ENCODE assay signal across 15 mouse cellular contexts in genomic region chr10:121869941-121870340, GRCm38 (mm10).
A peak's percentile ranks its signal among the peaks of the same experiment; 100 is the strongest.
DNase-seq lines count a peak whose midpoint lies in the region; ATAC-seq lines count a peak whose summit lies in the region.
"Had no signal": no experiment of that assay in that cellular context is flagged by ENCODE, and none has a peak within 500 bp of the region (broad histone marks: within the 10 kb centered on the region; RNA-seq: fewer than 3 reads in every experiment).

No protein-coding gene starts in this region.

- peaks cover 14% of the 10 kb centered on the region for H3K36me3 ChIP-seq in forebrain, embryonic 14.5 days (ENCODE audit: control insufficient read depth, insufficient read depth, low read length)
- H3K36me3 ChIP-seq in forebrain, embryonic 15.5 days = peaks cover 15% of the 10 kb centered on the region
- H3K36me3 ChIP-seq in intestine, embryonic 15.5 days = no peaks in the 10 kb centered on the region
- H3K36me3 ChIP-seq in intestine, embryonic 16.5 days (ENCODE audit: control insufficient read depth, insufficient read depth, low read length) = no peaks in the 10 kb centered on the region; the same call in 1 of the 2 replicates
- peaks cover 10% of the 10 kb centered on the region for H3K36me3 ChIP-seq in lung, embryonic 16.5 days (ENCODE audit: control insufficient read depth, insufficient read depth, low read length)
- peaks cover 6% of the 10 kb centered on the region; the same call in 1 of the 2 replicates for H3K36me3 ChIP-seq in liver, embryonic 11.5 days (ENCODE audit: control insufficient read depth, insufficient read depth, low read length)

- ATAC-seq in forebrain, embryonic 14.5 days = no peak
- no peak for ATAC-seq in forebrain, embryonic 15.5 days (replicated peaks)
- no peak for ATAC-seq in intestine, embryonic 15.5 days
- ATAC-seq in intestine, embryonic 16.5 days = no peak
- ATAC-seq in lung, embryonic 16.5 days (ENCODE audit: low read depth) = peak; percentile 88
- no peak for ATAC-seq in liver, embryonic 11.5 days (replicated peaks; ENCODE audit: low FRiP score)
- ATAC-seq: activated CD4-positive, CD25-positive, alpha-beta regulatory T cell, adult 4 months; inflammation-experienced regulatory T-cells, adult 6 months; liver, embryonic 12.5 days had no signal

- H3K4me2 ChIP-seq in forebrain, embryonic 14.5 days (ENCODE audit: low read length) = no peak overlapping the region
- H3K4me2 ChIP-seq in forebrain, embryonic 15.5 days (replicated peaks) = no peak overlapping the region
- H3K4me2 ChIP-seq in intestine, embryonic 15.5 days (replicated peaks) = no peak overlapping the region
- H3K4me2 ChIP-seq in intestine, embryonic 16.5 days (ENCODE audit: low read depth, low read length) = no peak overlapping the region
- H3K4me2 ChIP-seq in lung, embryonic 16.5 days (ENCODE audit: low read depth, low read length) = 0 out of 2 replicates have a peak overlapping the region, but pooled peaks have one; percentile 0
- no peak overlapping the region for H3K4me2 ChIP-seq in liver, embryonic 11.5 days
- H3K4me2 ChIP-seq: liver, embryonic 12.5 days had no signal

- WGBS in forebrain, embryonic 14.5 days = 63% methylated on average over 8 of the region's 8 CpGs
- WGBS in forebrain, embryonic 15.5 days = 55% methylated on average over 8 of the region's 8 CpGs
- 34% methylated on average over 8 of the region's 8 CpGs for WGBS in intestine, embryonic 15.5 days
- 40% methylated on average over 8 of the region's 8 CpGs for WGBS in intestine, embryonic 16.5 days
- 48% methylated on average over 8 of the region's 8 CpGs for WGBS in lung, embryonic 16.5 days
- 80% methylated on average over 8 of the region's 8 CpGs for WGBS in liver, embryonic 11.5 days

- no peak overlapping the region for H3K4me3 ChIP-seq in forebrain, embryonic 14.5 days (ENCODE audit: low read depth, low read length)
- H3K4me3 ChIP-seq in forebrain, embryonic 15.5 days = no peak overlapping the region
- H3K4me3 ChIP-seq in intestine, embryonic 15.5 days (replicated peaks) = no peak overlapping the region
- no peak overlapping the region for H3K4me3 ChIP-seq in intestine, embryonic 16.5 days (ENCODE audit: low read length)
- H3K4me3 ChIP-seq in lung, embryonic 16.5 days (ENCODE audit: low read length) = no peak overlapping the region
- H3K4me3 ChIP-seq in liver, embryonic 11.5 days (ENCODE audit: low read depth, low read length) = no peak overlapping the region
- H3K4me3 ChIP-seq: liver, embryonic 12.5 days had no signal

- H3K27me3 ChIP-seq in forebrain, embryonic 14.5 days (replicated peaks; ENCODE audit: control insufficient read depth, insufficient read depth, low read length) = no peaks in the 10 kb centered on the region
- no peaks in the 10 kb centered on the region for H3K27me3 ChIP-seq in forebrain, embryonic 15.5 days
- H3K27me3 ChIP-seq in intestine, embryonic 15.5 days (replicated peaks) = no peaks in the 10 kb centered on the region
- H3K27me3 ChIP-seq in intestine, embryonic 16.5 days (replicated peaks; ENCODE audit: control insufficient read depth, insufficient read depth, low read length) = no peaks in the 10 kb centered on the region
- H3K27me3 ChIP-seq in lung, embryonic 16.5 days (ENCODE audit: control insufficient read depth, insufficient read depth, low read depth, low read length) = no peaks in the 10 kb centered on the region
- H3K27me3 ChIP-seq in liver, embryonic 11.5 days (replicated peaks; ENCODE audit: control insufficient read depth, insufficient read depth, low read length) = no peaks in the 10 kb centered on the region
- H3K27me3 ChIP-seq: liver, embryonic 12.5 days had no signal

- no peaks in the 10 kb centered on the region for H3K4me1 ChIP-seq in forebrain, embryonic 14.5 days (ENCODE audit: control insufficient read depth, insufficient read depth, low read length)
- peaks cover 7% of the 10 kb centered on the region for H3K4me1 ChIP-seq in forebrain, embryonic 15.5 days
- H3K4me1 ChIP-seq in intestine, embryonic 15.5 days (replicated peaks) = 0 out of 2 replicates have a peak, but pooled peaks cover 10% of the 10 kb centered on the region
- H3K4me1 ChIP-seq in intestine, embryonic 16.5 days (ENCODE audit: control insufficient read depth, insufficient read depth, low read length) = peaks cover 7% of the 10 kb centered on the region; the same call in 1 of the 2 replicates
- H3K4me1 ChIP-seq in lung, embryonic 16.5 days (replicated peaks; ENCODE audit: control insufficient read depth, insufficient read depth, low read length) = peaks cover 7% of the 10 kb centered on the region
- H3K4me1 ChIP-seq in liver, embryonic 11.5 days (replicated peaks; ENCODE audit: control insufficient read depth, insufficient read depth, low read length) = no peaks in the 10 kb centered on the region; the same call in 1 of the 2 replicates

- no peak overlapping the region for H3K27ac ChIP-seq in forebrain, embryonic 14.5 days (ENCODE audit: low read depth, low read length)
- H3K27ac ChIP-seq in forebrain, embryonic 15.5 days (replicated peaks) = no peak overlapping the region
- H3K27ac ChIP-seq in intestine, embryonic 15.5 days = 0 out of 2 replicates have a peak overlapping the region, but pooled peaks have one; percentile 32
- no peak overlapping the region for H3K27ac ChIP-seq in intestine, embryonic 16.5 days (ENCODE audit: low read length)
- peak overlapping the region; percentile 82 for H3K27ac ChIP-seq in lung, embryonic 16.5 days (ENCODE audit: low read length)
- no peak overlapping the region for H3K27ac ChIP-seq in liver, embryonic 11.5 days (ENCODE audit: low read depth, low read length)
- H3K27ac ChIP-seq: liver, embryonic 12.5 days had no signal

- no peak overlapping the region for H3K9ac ChIP-seq in forebrain, embryonic 14.5 days (ENCODE audit: low read length)
- H3K9ac ChIP-seq in forebrain, embryonic 15.5 days (replicated peaks) = no peak overlapping the region
- H3K9ac ChIP-seq in intestine, embryonic 15.5 days = no peak overlapping the region
- no peak overlapping the region for H3K9ac ChIP-seq in intestine, embryonic 16.5 days (ENCODE audit: low read depth, low read length)
- H3K9ac ChIP-seq in lung, embryonic 16.5 days (ENCODE audit: low read length) = peak overlapping the region; percentile 2; the same call in 1 of the 2 replicates
- H3K9ac ChIP-seq in liver, embryonic 11.5 days (ENCODE audit: low read depth, low read length) = no peak overlapping the region
- H3K9ac ChIP-seq: liver, embryonic 12.5 days had no signal

- no peaks in the 10 kb centered on the region for H3K9me3 ChIP-seq in forebrain, embryonic 14.5 days (replicated peaks; ENCODE audit: control insufficient read depth, low read length)
- H3K9me3 ChIP-seq in forebrain, embryonic 15.5 days = 0 out of 2 replicates have a peak, but pooled peaks cover 3% of the 10 kb centered on the region
- H3K9me3 ChIP-seq in intestine, embryonic 15.5 days = no peaks in the 10 kb centered on the region
- H3K9me3 ChIP-seq in intestine, embryonic 16.5 days (ENCODE audit: control insufficient read depth, low read length) = 0 out of 2 replicates have a peak, but pooled peaks cover 5% of the 10 kb centered on the region
- no peaks in the 10 kb centered on the region for H3K9me3 ChIP-seq in lung, embryonic 16.5 days (ENCODE audit: control insufficient read depth, low read length)
- H3K9me3 ChIP-seq in liver, embryonic 11.5 days (ENCODE audit: control insufficient read depth, low read length) = no peaks in the 10 kb centered on the region

- DNase-seq in forebrain, embryonic 14.5 days (ENCODE audit: low spot score) = peak; percentile 52
- no peak for DNase-seq in lung, adult 18-20 months
- DNase-seq in lung, postnatal 14 days = peak; percentile 9
- no peak for DNase-seq in liver, embryonic 11.5 days (ENCODE audit: low spot score)
- DNase-seq: cerebellum, postnatal 25 days; gastrocnemius, postnatal 14 days; right cerebral cortex, postnatal 14 days; thymus, adult 18-20 months had no signal

Comparison
In these comparisons a context has a peak if more than half of its experiments do, and no peak if none do; other contexts are left out.
1. DNase-seq: peak in forebrain, embryonic 14.5 days (single experiment) and lung, postnatal 14 days (single experiment); none in lung, adult 18-20 months (0 of 2) and liver, embryonic 11.5 days (single experiment).
2. H3K27ac ChIP-seq: peak in intestine, embryonic 15.5 days (single experiment) and lung, embryonic 16.5 days (single experiment); none in forebrain, embryonic 14.5 days (single experiment), forebrain, embryonic 15.5 days (single experiment), intestine, embryonic 16.5 days (single experiment) and liver, embryonic 11.5 days (single experiment).